Mouse (Mus musculus) kidney, postnatal 36 days (tissue): ENCODE data around the gene Zfp987.

Source experiments
- DNase-seq, 2 experiments: peaks; one replicate each; pipeline ENCODE4 v3.0.0; 2021 to 2022; ENCODE audit warnings: mixed read lengths in 2 of 2

The Zfp987 gene

DNA sequence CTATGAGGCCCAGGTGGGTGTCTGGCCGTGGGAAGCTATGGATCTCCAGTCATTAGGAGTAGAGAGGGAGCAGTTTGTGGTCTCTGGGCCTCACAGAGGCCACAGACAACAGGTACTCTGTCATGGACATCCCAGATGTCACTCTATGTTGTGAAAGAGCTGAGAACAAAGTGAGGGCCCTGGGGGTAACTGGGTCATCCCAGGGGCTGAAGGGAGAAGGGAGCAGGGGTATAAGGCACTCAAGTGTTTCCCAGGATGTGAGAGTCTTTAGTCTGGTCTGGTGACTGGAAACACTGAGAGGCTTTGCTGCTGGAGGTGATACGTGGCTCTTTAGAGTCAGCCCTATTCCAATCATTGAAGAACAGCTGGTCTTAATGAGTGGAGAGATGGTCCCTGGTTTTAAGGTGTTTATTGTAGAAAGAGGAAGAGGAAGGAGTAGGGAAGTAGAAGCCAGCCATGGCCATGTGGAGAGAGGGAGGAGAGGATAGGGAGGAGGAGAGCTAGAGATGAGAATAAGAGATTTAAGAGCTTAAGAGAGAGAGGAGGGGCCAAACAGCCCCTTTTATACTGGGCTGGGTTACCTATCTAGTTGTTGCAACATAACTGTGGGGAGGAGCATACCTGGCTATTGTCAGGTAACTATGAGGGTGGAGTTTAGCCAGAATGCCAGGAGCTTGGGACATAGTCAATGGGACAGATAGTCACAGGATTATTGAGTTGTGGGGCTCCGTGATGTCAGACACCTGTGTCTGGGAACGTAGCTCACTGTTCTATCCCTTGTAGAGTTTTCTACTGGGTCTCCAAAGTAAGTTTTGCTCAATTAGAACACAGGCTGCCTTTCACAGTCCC lies 76.5 kb downstream of the Zfp987 start:
- DNase-seq = peak in 1 of 2 experiments; percentile 10
